Mouse (Mus musculus) sigmoid colon, adult 10 weeks (tissue): ENCODE data around the gene Lamtor3. TPM values are rescaled to one million over a fixed set of nuclear protein-coding genes. Genes with fewer than 3 reads are reported as not detected.

ENCODE experiments used
- polyA plus RNA-seq: library from polyadenylated mRNA; stranded (reverse); fragments of 350-450 nt; fragmentation: Illumina TruSeq; extraction: RNeasy Lipid Tissue Mini Kit (QIAGEN cat#74804); gene quantifications from one replicate; pipeline ENCODE4 v1.2.3, GENCODE M21; 2014; ENCODE audit warnings: low read depth, low replicate concordance

The Lamtor3 gene
- polyA plus RNA-seq: 79.6 TPM

GRCm38 (mm10) chr3:137918172-137918931 lies at the start of gene Lamtor3:
TSS of gene Lamtor3 (plus strand) at chr3:137918506.

Other genes starting within 250 kb of the Lamtor3 start
- not detected for gene Gm21962, start 247.0 kb upstream of the Lamtor3 start, polyA plus RNA-seq
- gene H2afz, start 54.0 kb upstream of the Lamtor3 start, polyA plus RNA-seq: 528 TPM
- 32.0 TPM for gene Dnajb14, start 50.8 kb upstream of the Lamtor3 start, polyA plus RNA-seq
- 12.2 TPM for gene Dapp1, start 63.0 kb downstream of the Lamtor3 start, polyA plus RNA-seq
- 0.16 TPM for gene 1110002E22Rik, start 146.5 kb downstream of the Lamtor3 start, polyA plus RNA-seq
- not detected for gene Gm5105, start 148.9 kb downstream of the Lamtor3 start, polyA plus RNA-seq
- 7.8 TPM for gene Trmt10a, start 224.9 kb downstream of the Lamtor3 start, polyA plus RNA-seq
- 2.7 TPM for gene Mttp, start 226.5 kb downstream of the Lamtor3 start, polyA plus RNA-seq